Mouse (Mus musculus): ENCODE measurements around the gene Sergef. TPM values are rescaled to one million over a fixed set of nuclear protein-coding genes. Genes with fewer than 3 reads are reported as not detected.
"Not testable (repeated sequence)": the region's sequence is repeated elsewhere in the genome, so short reads cannot be mapped to it uniquely, and the experiment has no call there.

Gene Sergef
- total RNA-seq (2021), result 10 to 100 TPM; 49.3 to 53.4 TPM
- long read RNA-seq, experiment 1, transcript Sergef-201 (11 exons, 1,465 nt), result major isoform, 21 of 39 reads
- long read RNA-seq, experiment 1, partial matches to known transcripts, result 4 of 39 reads
- long read RNA-seq, experiment 1, other reads (novel, unspliced or antisense), result 13 of 39 reads
- long read RNA-seq, experiment 2, transcript Sergef-201 (11 exons, 1,465 nt), result major isoform, 21 of 35 reads
- long read RNA-seq, experiment 2, partial matches to known transcripts, result 2 of 35 reads
- long read RNA-seq, experiment 2, other reads (novel, unspliced or antisense), result 12 of 35 reads

DNA sequence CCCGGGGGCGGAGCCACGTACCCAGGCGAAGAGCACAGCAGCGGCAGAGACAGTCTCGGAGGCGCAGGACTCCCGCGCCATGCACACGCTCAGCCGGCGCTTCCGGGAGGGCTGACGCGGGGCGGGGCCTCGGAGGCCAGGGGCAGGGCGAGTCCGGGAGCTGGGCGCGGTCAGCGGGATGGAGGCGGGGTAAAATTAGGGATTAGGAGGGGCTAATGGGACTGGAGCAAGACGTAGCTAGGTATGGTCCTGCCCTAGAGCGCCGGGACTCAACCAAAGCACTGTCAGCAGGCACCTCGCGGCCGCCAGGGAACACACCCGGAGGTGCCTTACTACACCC lies at the start of gene Sergef:
Gene Sergef (minus strand): TSS at position 116 of the 340 bp plus-strand sequence.
- peak; percentile 82 to 91 for DNase-seq (ENCODE audit: low spot score in 2 of 2)

DNA sequence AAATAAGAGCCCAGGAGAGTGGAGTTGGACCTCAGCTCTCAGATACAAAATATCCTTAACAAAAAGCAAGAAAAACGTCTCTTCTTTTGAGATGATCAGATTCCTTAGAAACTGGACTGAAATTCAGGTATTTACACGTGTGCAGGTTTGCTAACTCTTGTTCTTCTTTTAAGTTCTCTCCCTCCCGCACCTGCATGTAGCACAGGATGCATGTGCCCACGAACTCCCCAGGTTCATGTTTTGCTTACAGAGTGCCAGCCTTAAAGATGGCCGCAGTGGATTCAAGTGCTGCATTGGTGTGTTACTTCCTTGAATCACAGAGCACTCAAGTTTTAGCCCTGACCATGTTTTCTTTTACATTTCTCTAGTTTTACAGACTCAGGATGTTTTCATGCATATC lies 47.2 kb upstream of the Sergef start:
- DNase-seq (ENCODE audit: low spot score in 2 of 2), result no peak

DNA sequence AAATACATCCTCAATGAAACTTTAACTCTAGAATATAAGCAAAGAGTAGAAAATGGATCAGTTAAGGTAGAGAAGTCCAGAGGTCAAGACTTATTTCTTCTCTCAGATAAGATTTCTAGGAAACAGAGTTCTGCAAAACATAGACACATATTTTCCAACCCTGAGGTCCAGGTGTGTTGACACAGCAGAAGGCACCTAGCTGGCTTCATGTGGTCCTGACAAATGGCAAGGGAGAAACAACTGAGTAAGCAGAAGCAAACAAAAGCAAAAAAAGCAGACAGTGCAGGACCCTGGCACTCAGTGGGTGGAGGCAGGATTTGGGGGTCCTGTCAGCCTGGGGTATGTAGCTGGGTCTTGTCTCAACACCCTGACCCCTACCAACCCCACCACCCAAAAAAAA lies 41.1 kb upstream of the Sergef start:
- DNase-seq (ENCODE audit: low spot score in 2 of 2), result no peak

DNA sequence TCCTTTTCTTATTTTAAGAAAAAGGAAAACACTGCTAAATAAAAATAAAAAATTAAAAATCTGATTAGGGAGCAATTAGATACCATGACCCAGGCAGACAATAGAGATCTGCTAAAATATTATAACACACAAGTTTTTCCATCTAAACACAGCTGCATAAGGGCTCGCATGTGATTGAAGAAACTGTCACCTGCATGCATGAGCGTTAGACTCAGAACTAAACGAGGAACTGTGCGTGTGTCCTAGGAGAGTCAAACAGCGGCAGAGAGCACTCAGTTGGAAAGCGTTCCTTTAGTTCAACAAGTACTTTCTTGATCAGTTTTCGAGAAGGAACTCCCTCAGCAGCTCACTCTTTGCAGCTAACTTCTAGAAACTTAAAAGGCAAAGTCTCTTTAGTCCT lies 39.4 kb upstream of the Sergef start:
- DNase-seq (ENCODE audit: low spot score in 2 of 2), result not testable (repeated sequence)

DNA sequence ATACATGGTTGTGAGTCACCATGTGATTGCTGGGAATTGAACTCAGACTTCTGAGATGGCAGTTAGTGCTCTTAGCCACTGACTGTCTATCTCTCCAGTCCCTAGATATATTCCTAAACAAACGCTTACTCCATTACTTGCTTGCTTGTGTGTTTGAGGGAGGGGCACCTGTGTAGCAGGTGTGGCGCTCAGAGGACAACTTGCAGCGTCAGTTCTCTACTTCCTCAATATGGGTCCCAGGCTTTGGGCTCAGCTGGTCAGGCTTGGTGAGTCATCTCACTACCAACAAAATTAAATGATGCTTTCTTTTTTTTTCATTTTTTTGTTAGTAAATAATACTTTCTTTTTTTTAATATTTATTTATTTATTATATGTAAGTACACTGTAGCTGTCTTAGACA lies 38.8 kb upstream of the Sergef start:
- DNase-seq (ENCODE audit: low spot score in 2 of 2), result no peak

DNA sequence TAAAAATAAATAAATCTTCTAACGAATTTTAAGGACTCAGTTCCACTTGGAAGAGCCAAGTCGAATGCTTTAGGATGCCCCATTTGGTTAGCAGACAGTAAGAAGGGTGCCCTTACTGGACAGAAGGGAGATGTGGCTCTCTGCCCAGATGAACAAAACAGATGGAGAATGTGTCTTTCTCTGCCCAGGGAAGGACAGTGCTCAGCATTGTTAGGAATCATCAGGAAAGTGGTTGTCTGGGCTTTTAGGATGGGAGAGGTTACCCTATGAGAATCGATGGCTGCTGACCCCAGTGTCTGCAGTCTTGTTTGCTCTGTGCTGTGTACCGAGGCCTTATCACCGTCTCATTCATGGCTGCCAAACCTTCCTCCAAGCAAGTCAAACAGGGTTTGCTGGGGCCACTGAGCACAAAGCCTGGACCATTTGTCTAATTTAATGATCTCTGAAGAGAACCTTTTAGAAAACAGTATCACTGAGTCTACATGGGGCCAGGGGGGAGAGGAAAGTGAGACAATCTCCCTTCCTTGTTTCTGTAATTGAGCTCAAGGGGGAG lies 37.3 kb upstream of the Sergef start:
- DNase-seq (ENCODE audit: low spot score in 2 of 2), result no peak

DNA sequence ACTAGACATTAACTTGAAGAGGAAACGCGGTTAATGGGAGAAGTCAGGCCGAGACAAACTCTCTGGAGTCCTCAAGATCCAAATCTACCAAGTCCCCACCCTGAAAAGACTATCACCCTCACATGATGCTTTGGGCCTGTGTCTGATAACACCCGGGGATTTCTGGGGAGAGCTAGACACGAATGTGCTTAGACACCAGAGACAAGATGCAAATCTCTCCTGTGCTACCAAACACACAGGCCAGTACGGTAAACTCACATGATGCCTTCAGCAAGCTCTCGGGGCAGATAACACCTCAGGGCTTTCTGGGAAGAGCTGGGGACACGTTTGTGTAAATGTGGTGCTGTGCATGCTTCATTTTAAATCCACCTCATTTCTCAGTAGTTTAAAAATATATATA lies 36.3 kb upstream of the Sergef start:
- no peak for DNase-seq (ENCODE audit: low spot score in 2 of 2)

DNA sequence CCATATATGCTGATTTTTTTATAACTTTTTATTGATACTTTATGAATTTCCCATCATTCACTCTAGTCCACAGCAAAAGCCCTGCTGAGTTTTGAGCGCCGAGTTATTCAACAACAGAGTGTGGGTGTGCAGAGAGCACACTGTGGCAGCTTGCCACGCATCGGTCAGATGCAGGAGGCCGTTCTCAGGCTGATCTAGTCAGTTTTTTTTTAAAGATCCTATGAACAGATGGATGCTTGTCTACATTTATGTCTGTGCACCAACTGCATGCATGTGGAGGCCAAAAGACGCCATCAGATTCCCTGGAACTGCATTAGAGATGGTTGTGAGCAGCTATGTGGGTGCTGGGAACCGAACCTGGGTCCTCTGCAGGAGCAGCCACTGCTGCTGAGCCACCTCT lies 35.5 kb upstream of the Sergef start:
- peak in 1 of 2 experiments; percentile 52 for DNase-seq (ENCODE audit: low spot score in 2 of 2)

DNA sequence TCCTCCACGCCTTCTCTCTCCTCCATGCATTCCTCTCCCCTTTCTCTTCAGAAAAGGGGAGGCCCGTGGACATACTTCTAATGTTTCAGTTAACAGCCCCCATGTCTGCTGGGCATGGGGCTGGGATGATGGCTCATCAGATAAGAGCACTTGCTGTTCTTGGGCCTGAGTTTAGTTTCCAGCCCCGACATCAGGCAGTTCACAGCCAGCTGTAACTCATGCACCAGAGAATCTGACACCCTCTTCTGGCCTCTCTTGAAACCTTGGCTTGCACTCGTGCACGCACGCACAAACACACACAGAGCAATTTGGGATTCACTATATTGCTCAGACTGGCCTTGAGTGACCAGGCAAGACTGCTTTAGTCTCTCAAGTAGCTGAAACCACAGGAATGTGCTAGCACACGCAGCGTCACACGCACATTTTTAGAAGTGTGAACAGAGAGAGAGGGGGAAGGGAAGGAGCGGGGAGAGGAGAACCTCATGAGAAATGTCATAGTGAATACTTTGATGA lies 32.6 kb upstream of the Sergef start, which contains the start of gene Tph1:
Gene Tph1 (minus strand): TSS at position 378 of the 513 bp plus-strand sequence.
- no peak for DNase-seq (ENCODE audit: low spot score in 2 of 2)

DNA sequence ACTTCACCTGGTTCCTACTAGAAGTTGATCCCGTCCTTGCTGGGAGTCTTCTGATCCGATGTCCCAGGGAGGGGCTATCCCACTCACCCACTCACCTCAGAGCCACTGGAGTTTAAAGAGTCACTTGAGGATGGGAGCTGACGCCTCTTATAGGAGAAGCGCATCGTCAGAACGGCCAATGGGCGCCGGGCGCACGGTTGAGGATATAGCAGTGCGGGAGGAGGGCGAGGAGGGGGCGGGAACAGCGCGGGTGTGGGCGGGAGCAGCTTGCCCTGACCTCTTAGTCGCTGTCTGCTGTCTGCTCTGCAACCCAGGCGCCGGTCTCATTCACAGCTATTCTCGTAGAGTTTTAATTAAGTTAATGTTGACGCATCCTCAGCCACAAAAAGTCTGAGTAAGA lies 27.6 kb upstream of the Sergef start:
- DNase-seq (ENCODE audit: low spot score in 2 of 2), result no peak

DNA sequence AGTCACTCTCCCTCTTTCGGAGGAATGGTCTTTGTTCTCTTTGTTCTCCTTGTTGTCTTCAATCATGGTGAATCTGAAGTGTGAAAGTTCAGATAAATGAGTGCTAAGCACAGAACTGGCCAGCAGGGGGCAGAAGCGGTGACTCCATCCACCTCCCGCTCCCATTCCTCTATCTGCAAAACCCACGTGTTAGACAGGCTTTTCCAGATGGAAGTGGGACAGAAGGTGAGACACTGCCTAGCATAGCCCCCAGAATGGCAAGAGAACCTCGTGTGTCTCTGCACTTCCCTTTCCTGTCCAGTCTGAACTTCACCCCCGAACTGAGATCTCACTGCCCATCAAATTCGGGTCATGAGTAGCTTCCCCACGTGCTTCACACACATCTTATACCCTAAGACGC lies 25.6 kb upstream of the Sergef start:
- no peak for DNase-seq (ENCODE audit: low spot score in 2 of 2)

DNA sequence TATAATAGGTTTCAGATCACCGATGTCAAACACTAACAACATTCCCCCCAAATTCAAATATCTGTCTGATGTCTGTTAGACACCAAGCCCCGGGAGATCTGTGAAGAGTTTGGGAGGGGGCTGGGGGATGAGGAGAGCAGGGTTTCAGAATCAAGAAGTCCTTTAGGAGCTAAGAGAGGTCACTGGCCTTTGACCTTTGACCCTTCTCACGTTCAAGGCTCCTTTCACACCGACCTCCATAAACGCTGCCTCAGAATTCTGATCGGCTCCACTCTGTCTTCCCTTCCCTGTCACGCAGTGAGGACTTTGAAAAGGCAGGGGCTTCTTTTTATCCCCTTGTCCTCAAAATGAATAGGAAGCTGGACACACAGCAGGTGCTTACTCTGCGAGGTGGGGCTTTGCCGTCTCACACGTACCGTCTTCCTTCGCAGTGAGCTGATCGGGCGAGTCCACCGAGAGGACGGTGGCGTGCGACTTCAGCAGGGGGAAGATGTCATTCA lies 22.0 kb upstream of the Sergef start:
- no peak for DNase-seq (ENCODE audit: low spot score in 2 of 2)

DNA sequence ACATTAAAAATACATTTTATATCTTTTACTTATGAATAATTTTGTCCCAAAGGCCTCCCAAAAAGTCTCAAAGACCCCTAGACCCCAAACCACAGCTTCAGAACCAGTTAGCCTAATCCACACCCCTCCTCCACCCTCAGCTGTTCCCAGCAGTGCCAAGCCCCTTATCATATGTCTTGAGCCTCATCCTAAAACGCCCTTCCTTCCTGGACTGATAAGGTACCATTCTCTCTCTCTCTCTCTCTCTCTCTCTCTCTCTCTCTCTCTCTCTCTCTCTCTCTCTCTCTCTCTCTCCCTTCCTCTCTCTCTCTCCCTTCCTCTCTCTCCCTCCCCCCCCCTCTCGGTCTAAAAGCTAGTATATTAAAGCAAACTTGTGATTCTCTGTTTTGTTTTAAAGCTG lies 12.7 kb upstream of the Sergef start:
- no peak for DNase-seq (ENCODE audit: low spot score in 2 of 2)

DNA sequence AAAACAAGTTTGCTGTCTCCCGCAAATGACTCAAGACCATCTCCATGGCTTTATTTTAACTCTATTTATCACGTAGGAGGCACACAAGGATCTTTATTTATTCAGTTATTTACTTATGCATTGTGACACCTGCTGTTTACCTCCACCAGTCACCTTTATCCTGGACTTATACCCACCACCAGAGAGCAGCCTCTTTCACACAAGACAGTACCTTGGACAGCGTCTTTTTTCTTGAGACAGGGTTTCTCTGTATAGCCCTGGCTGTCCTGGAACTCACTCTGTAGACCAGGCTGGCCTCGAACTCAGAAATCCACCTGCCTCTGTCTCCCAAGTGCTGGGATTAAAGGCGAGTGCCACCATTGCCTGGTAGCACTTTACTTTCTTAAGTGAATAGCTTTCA lies 10.6 kb upstream of the Sergef start:
- DNase-seq (ENCODE audit: low spot score in 2 of 2), result not testable (repeated sequence)

DNA sequence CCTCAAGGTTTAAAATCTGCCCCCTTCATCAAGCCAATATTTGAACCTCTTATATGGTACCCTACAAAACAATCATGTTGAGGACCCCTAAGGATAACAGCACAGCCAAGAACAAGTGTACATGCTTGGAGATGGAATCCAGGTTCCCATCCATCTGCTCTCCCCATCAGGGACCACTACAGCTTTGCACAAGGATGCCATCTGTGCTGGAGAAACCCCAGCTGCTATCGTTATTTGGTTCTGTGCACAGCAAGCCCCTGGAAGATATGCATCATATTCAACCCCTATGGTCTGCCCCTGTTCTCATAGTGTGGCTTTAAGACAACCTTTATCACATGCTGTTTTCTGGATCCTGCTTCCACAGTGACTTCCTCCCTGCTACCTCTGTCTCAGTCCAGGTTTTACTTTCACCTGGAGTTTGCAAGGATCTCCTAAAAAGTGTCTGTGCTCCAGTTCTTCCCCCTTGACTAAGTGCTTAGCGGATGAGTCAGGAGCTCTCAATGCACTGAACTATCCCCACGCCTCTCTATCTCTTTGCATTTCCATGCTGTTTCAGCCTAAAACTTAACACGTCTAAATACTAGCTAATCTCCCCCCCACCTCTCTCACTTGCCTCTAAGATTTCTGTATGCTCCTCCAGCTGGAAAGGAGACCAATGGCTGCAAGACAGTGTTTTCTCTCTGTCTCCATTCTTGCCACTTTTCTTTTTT lies 9.0 kb upstream of the Sergef start:
- DNase-seq (ENCODE audit: low spot score in 2 of 2), result no peak

DNA sequence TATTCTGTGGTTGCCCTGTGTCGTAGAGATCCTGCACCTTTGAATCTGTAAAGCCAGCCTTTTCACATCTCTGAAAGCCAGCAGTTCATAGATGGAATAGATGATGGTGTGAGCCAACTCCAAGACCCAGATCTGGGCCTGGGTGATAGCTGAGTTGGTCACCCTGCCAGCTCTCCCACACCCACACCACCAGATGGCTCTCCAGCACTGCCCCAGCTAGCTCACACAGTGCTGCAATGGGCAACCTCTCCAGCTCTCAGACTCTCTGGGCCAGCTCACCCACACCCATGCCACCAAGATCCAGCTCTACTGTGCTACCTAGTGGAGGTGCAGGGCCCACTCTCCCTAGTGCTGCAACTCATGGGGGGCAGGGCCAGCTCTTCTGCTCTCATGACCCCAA lies 3.6 kb upstream of the Sergef start:
- peak in 1 of 2 experiments; percentile 43 for DNase-seq (ENCODE audit: low spot score in 2 of 2)

DNA sequence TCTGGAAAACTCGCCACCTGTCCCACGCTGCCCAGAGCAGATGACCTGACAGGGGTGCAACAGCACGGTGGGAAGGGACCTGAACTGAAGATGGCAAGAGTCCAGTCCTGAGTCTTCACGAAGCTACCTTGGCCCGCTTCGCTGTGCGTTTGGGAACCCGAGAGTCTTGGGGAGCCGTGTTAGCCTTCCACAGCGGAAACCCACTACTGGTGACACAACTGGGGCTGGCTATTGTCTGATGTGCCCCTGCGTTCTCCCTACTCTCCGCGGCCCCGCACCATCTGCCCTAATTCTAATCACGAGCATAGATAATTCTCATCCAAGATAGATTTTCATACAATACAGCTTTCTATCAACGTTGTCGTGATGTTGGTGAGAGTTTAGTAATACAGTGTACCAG lies 455 bp upstream of the Sergef start:
- peak in 1 of 2 experiments; percentile 53 for DNase-seq (ENCODE audit: low spot score in 2 of 2)

DNA sequence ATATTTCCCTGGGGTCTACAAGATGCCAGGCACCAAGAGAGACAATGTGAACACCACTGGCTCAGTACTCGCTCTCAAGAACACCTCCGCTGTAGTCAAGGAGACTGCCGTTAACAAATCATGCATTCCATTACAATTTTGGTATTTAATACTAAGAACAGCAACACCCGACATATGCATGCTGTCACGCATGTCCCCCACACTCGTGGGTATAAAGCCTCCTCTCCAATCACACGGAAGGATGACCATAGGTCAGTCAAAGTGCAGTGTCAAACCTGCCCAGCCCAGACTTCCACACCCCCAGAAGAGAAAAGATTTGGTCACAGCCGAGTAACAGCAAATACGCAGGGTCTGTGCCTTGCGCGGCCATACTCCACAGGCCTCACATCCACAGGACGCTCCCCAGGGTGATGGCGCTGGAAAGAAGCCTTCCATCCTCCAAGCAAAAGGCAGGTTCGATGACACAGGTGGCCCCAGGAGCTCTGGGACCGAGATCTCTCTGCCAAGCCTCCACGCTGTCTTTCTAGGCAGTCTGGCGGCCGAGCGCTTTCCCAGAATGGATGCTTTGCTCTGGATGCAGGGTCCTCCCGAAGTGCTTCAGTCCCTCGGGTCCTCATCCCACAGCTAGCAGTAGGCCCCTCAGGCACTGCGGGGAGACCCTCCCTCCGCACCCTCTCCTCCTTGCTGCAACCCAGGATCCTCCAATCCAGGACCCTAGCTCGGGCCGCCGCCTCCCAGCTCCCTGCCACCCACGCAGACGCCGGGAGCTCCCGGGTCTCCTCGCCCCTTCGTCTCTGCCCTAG lies 517 bp downstream of the Sergef start:
- peak in 1 of 2 experiments; percentile 40 for DNase-seq (ENCODE audit: low spot score in 2 of 2)

DNA sequence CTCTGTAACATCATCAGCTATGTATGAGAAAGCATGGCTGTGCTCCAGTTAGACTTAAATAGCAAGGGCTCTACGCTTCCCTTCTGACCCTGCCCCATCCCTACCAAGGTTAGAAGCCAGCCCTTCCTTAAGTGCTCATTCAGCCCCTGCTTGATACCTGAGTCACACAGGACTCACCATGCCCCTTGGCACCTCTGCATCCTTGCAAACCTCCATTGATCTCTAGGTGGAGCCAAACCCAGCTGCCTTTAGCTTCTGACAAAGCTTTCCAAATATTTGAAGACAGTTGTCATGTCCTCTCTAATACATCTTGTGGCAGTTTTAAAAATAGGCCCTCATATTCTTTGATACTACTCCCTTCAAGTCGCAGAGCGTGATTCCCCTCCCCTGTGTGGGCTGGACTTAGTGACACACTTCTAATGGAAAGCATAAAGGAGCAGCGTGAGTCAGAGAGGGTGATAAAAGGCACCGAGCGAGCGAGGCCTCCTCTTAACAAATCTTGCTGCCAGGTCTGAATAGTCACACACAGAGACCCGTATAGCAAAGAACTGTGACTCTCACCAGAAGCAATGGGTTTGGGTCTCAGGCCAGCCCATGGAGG lies 11.1 kb downstream of the Sergef start:
- no peak for DNase-seq (ENCODE audit: low spot score in 2 of 2)

DNA sequence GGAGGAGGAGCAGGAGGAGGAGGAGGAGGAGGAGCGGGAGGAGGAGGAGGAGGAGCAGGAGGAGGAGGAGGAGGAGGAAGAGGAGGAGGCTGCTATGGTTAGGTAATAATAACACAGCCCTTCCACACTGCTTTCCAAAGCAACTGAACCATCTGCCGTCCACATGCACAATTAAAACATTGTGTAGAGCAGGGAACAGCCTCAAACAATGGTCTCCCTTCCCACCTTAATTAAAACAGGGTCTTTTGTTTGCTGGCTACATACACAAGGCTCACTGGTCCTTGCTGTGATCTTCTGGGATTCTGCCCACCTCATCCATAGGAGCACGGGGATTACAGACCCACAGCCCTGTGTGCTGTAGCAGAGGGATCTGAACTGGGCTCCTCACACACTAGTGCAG lies 15.6 kb downstream of the Sergef start:
- DNase-seq (ENCODE audit: low spot score in 2 of 2), result no peak

All from layer of hippocampus, postnatal 14 days (tissue).